Mouse (Mus musculus): ENCODE data around the gene Trp53i11. TPM values are rescaled to one million over a fixed set of nuclear protein-coding genes. Genes with fewer than 3 reads are reported as not detected.

The Trp53i11 gene
- polyA plus RNA-seq, 1 experiment from 2014 or later = 165 TPM

DNA sequence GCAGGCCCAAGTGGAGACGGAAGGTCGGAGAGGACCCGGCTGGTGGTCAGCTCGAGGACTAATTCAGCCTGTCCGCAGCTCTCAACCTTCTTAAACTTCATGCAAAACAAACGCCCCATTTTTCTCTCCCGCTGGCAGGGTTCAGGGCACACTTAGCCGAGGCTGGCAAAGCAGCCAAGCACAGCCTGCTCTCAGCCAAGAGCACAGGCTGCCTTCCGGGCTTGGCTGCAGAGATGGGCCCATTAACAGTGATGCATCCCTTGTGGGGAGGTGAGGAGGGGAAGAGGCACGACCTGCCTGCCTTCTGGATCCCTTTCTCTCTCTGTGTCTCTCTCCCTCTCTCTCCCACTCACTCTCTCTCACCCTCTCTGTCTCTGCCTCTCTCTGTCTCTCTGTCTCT, 28.4 kb downstream of the Trp53i11 start:
- Histone ChIP-seq H3K4me2 (ENCODE audit: low read length) (no peak overlapping the region), H3K36me3 (ENCODE audit: control insufficient read depth, insufficient read depth, low read length) (peaks cover 6% of the 10 kb centered on the region; the same call in 1 of the 2 replicates), H3K9ac (replicated peaks; ENCODE audit: low read length) (no peak overlapping the region), H3K9me3 (ENCODE audit: control insufficient read depth, low read length) (no peaks in the 10 kb centered on the region), H3K27me3 (ENCODE audit: control insufficient read depth, insufficient read depth, low read length) (no peaks in the 10 kb centered on the region), H3K4me3 (replicated peaks; ENCODE audit: low read depth, low read length) (no peak overlapping the region), H3K27ac (replicated peaks; ENCODE audit: low read depth, low read length) (no peak overlapping the region), H3K4me1 (ENCODE audit: control insufficient read depth, insufficient read depth, low read length) (peaks cover 10% of the 10 kb centered on the region; the same call in 1 of the 2 replicates)
- no peak for DNase-seq
- 70% methylated on average over 10 of the region's 10 CpGs for WGBS
- ATAC-seq (ENCODE audit: low FRiP score, low TSS enrichment) = no peak

DNA sequence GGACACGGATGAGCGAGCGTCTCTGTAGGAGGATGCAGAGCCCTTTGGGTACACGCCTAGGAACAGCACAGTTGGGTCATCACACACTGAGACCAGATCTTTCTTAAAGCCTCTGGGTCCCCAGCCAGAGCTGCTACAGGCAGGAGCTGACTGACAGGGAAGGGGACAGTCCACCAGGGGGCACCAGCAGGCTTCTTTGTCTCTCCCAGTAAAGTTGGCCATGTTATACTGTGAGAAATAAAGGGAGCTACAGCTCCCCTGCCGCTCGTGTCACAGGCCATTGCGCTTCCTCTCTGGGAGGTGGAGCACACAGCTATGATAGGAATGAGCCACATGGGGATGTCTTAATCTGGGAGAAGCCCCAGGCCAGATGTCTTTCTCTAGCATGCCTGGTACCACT, 29.7 kb downstream of the Trp53i11 start:
- H3K4me3 ChIP-seq (replicated peaks; ENCODE audit: low read depth, low read length) = no peak overlapping the region
- H3K27me3 ChIP-seq (ENCODE audit: control insufficient read depth, insufficient read depth, low read length) = no peaks in the 10 kb centered on the region
- 6% methylated on average over 7 of the region's 7 CpGs for WGBS
- H3K9ac ChIP-seq (replicated peaks; ENCODE audit: low read length) = no peak overlapping the region
- no peaks in the 10 kb centered on the region for H3K36me3 ChIP-seq (ENCODE audit: control insufficient read depth, insufficient read depth, low read length)
- DNase-seq (peak; percentile 95), ATAC-seq (ENCODE audit: low FRiP score, low TSS enrichment) (peak; percentile 70)
- no peak overlapping the region for H3K4me2 ChIP-seq (ENCODE audit: low read length)
- H3K9me3 ChIP-seq (ENCODE audit: control insufficient read depth, low read length) = no peaks in the 10 kb centered on the region
- peaks cover 10% of the 10 kb centered on the region; the same call in 1 of the 2 replicates for H3K4me1 ChIP-seq (ENCODE audit: control insufficient read depth, insufficient read depth, low read length)
- no peak overlapping the region for H3K27ac ChIP-seq (replicated peaks; ENCODE audit: low read depth, low read length)

DNA sequence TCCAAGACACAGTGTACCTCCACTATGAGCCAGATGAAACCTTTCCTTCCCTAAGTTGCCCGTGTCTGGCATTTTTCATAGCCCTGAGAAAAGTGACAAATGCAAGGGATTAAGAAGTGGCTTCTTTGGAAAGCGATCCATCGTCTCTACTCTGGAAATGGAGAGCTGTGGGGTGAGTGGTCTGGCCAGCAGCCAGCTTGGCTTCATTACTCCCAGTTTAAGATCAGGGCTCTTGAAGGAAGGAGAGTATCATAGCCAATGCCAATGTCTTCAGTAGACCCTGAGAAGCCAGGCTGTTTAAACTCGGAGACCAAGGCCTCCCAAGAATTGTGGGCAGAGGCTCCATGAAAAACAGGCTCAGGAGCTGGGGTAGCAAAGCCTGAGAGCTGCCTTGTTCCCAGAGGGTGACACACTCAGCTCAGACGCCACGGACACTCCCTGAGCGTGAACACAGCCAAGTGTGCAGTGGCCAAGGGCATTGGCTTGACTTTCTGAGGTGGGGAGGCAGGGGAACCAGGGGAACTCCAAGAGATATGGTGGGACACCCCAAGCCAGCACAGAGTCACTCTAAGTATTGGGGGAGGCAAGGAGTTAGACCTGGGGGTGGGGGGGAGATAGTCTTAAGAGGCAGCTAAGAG, 31.1 kb downstream of the Trp53i11 start:
- Histone ChIP-seq H3K36me3 (ENCODE audit: control insufficient read depth, insufficient read depth, low read length) (no peaks in the 10 kb centered on the region), H3K4me2 (ENCODE audit: low read length) (no peak overlapping the region), H3K4me1 (ENCODE audit: control insufficient read depth, insufficient read depth, low read length) (peaks cover 10% of the 10 kb centered on the region; the same call in 1 of the 2 replicates), H3K27me3 (ENCODE audit: control insufficient read depth, insufficient read depth, low read length) (no peaks in the 10 kb centered on the region), H3K9ac (replicated peaks; ENCODE audit: low read length) (no peak overlapping the region), H3K9me3 (ENCODE audit: control insufficient read depth, low read length) (no peaks in the 10 kb centered on the region), H3K27ac (replicated peaks; ENCODE audit: low read depth, low read length) (no peak overlapping the region), H3K4me3 (replicated peaks; ENCODE audit: low read depth, low read length) (no peak overlapping the region)
- 73% methylated on average over 7 of the region's 7 CpGs for WGBS
- ATAC-seq (ENCODE audit: low FRiP score, low TSS enrichment) = no peak
- DNase-seq = no peak

DNA sequence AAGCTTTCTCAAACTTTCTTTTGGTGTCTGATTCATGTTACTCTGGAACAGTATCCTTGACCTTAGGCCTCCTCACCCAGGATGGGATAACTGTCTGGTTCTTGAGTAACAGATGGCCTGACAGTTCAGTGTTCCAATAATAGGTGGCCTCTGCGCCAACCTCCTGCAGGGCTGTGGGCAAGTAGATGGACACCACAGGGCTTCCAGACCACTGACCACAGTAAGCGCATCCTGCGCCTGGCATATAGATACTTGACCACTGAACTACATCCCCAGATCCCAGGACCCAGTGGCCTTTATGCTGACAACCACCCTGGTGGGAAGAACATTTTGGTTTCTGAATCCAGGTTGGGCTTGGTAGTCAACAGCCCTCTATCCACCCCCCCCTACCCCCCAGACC, 32.2 kb downstream of the Trp53i11 start:
- H3K27ac ChIP-seq (replicated peaks; ENCODE audit: low read depth, low read length) = no peak overlapping the region
- H3K9me3 ChIP-seq (ENCODE audit: control insufficient read depth, low read length) = no peaks in the 10 kb centered on the region
- H3K36me3 ChIP-seq (ENCODE audit: control insufficient read depth, insufficient read depth, low read length) = no peaks in the 10 kb centered on the region
- H3K4me3 ChIP-seq (replicated peaks; ENCODE audit: low read depth, low read length) = no peak overlapping the region
- ATAC-seq (ENCODE audit: low FRiP score, low TSS enrichment) (no peak), DNase-seq (no peak)
- H3K27me3 ChIP-seq (ENCODE audit: control insufficient read depth, insufficient read depth, low read length) = no peaks in the 10 kb centered on the region
- H3K4me1 ChIP-seq (ENCODE audit: control insufficient read depth, insufficient read depth, low read length) = peaks cover 10% of the 10 kb centered on the region; the same call in 1 of the 2 replicates
- WGBS = 97% methylated on average over 3 of the region's 3 CpGs
- no peak overlapping the region for H3K4me2 ChIP-seq (ENCODE audit: low read length)
- no peak overlapping the region for H3K9ac ChIP-seq (replicated peaks; ENCODE audit: low read length)

DNA sequence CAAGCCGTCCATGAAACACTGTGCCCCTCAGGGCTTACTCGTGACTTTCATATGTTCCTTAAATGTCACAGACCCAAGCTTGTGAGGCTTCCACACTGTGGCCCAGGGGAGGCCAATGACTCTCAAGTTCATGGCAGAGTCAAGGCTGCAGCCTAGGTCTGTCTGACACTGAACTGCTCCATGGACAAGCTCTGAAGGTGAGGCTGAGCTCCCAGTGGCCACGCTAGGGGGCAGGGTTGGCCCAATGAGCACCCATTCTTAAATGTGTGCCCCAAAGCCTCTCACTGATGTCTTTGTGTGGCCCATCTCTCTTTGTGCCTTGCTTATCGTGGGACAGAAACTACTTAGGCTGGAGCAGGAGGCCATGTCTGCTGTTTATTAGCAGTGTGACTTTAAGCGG, 33.1 kb downstream of the Trp53i11 start:
- Histone ChIP-seq H3K9ac (replicated peaks; ENCODE audit: low read length) (no peak overlapping the region), H3K4me3 (replicated peaks; ENCODE audit: low read depth, low read length) (no peak overlapping the region), H3K27me3 (ENCODE audit: control insufficient read depth, insufficient read depth, low read length) (no peaks in the 10 kb centered on the region), H3K4me2 (ENCODE audit: low read length) (no peak overlapping the region), H3K36me3 (ENCODE audit: control insufficient read depth, insufficient read depth, low read length) (no peaks in the 10 kb centered on the region), H3K9me3 (ENCODE audit: control insufficient read depth, low read length) (no peaks in the 10 kb centered on the region), H3K4me1 (ENCODE audit: control insufficient read depth, insufficient read depth, low read length) (peaks cover 10% of the 10 kb centered on the region; the same call in 1 of the 2 replicates), H3K27ac (replicated peaks; ENCODE audit: low read depth, low read length) (no peak overlapping the region)
- DNase-seq (no peak), ATAC-seq (ENCODE audit: low FRiP score, low TSS enrichment) (no peak)
- WGBS = 53% methylated on average over 5 of the region's 5 CpGs

DNA sequence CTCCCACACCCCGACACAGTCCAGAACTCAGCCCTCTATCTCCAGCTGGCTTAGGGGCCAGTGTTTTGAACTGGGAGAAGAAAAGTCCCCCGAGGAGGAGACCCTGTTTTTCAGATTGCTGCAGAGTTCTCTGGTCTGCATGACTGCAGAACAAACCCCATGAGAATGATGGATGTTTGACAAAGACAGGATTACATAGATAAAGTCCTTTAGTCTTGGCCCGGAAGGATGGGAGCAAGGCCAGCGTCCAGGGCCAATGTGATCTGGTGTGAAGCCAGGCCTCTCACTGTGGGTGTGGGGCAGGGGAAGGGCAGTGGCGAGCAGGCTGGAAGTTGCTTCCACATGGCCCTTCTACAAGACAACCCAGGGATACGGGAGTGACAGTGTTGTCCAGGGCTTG, 36.1 kb downstream of the Trp53i11 start:
- Histone ChIP-seq H3K4me3 (replicated peaks; ENCODE audit: low read depth, low read length) (no peak overlapping the region), H3K27me3 (ENCODE audit: control insufficient read depth, insufficient read depth, low read length) (no peaks in the 10 kb centered on the region), H3K4me1 (ENCODE audit: control insufficient read depth, insufficient read depth, low read length) (peaks cover 10% of the 10 kb centered on the region), H3K36me3 (ENCODE audit: control insufficient read depth, insufficient read depth, low read length) (no peaks in the 10 kb centered on the region), H3K9me3 (ENCODE audit: control insufficient read depth, low read length) (no peaks in the 10 kb centered on the region), H3K9ac (replicated peaks; ENCODE audit: low read length) (no peak overlapping the region), H3K4me2 (ENCODE audit: low read length) (no peak overlapping the region), H3K27ac (replicated peaks; ENCODE audit: low read depth, low read length) (no peak overlapping the region)
- WGBS = 42% methylated on average over 6 of the region's 6 CpGs
- no peak for DNase-seq
- no peak for ATAC-seq (ENCODE audit: low FRiP score, low TSS enrichment)

DNA sequence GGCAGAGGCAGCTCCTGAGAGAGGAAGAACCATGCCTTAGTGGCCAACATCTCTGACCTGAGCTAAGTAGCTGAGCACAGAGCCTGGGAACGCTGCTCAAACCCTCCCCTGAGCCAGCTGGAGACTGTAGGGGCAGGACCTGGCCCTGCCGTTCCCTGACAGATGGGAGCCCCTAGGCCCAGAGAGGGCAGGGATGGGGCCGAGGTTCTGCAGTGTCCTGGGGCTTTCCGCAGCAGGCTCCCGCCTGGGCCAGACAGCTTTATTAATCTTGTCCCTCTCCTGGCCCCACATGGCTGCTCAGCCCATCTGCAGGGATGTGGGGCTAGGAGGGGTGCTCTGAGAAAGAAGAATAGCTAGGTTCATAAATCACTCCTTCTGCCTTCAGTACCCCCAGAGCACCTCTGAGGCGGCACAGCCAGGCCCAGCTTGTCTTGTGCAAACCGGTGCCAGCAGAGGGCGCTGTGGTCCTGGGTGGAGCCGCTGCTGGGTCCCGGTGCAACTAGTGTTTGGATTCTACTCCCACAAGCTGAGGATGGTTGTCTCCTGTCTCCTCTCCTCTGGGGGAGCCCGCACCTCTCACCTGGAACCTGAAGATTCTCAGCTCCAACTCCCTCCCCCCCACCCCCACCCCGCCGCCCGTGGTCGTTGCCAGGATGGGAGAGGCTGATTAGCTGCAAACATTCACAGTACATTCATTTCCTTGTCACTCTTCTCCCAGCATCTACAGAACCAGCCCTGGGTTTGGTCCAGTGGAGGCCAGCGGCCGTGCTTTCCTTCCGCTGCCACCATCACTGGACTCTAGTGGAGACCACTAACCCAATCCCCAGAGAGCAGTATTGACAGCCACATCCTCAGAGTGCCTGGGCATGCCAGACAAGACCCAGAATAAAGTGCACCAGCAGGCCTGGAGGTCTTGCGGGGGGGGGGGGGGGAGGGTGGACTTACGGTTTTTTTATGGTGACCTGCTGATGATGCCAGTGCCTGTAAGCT, 39.6 kb downstream of the Trp53i11 start:
- peak overlapping the region; percentile 30 for H3K4me2 ChIP-seq (ENCODE audit: low read length)
- 4% methylated on average over 20 of the region's 20 CpGs for WGBS
- no peak overlapping the region for H3K4me3 ChIP-seq (replicated peaks; ENCODE audit: low read depth, low read length)
- no peak overlapping the region; the same call in 1 of the 2 replicates for H3K9ac ChIP-seq (replicated peaks; ENCODE audit: low read length)
- H3K36me3 ChIP-seq (ENCODE audit: control insufficient read depth, insufficient read depth, low read length) = no peaks in the 10 kb centered on the region
- H3K27me3 ChIP-seq (ENCODE audit: control insufficient read depth, insufficient read depth, low read length) = no peaks in the 10 kb centered on the region
- DNase-seq (peak; percentile 94), ATAC-seq (ENCODE audit: low FRiP score, low TSS enrichment) (peak; percentile 7)
- H3K9me3 ChIP-seq (ENCODE audit: control insufficient read depth, low read length) = no peaks in the 10 kb centered on the region
- H3K27ac ChIP-seq (replicated peaks; ENCODE audit: low read depth, low read length) = peak overlapping the region; percentile 78
- peaks cover 18% of the 10 kb centered on the region for H3K4me1 ChIP-seq (ENCODE audit: control insufficient read depth, insufficient read depth, low read length)

DNA sequence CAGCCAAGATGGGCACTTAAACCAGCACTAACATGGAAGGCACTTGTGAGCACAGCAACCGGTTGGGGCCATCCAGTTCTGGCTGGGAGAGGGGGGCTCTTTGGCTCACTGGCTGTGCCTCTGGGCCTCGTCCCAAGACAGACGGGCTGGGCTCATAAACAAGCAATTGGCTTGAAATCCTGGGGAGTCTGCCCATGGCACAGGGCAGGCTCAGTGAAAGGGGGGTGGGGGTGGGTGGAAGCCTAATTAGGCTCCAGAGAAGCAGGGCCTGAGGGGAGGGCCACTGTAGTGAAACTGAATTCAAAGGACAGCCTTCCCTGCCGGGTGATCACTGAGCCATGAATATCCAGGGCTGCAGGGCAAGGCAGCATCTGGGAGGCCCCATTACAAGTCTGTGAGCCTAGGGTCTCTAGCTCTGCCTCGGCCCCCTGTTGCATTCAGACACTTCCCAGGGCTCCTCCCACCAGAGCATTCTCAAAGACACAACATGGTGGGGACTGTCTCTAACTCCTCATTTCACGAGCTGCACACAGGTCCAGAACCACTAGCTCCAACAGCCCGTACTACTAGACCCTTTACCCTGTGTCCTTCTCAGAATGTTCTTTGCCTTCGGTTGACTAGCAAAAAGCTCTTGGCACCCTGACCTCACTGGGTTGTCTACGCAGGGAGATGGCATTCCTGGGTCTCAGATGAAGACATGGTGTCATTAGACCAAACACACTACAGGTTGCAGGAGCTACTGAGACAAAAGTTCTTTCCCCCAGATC, 40.5 kb downstream of the Trp53i11 start:
- peak; percentile 71 for ATAC-seq (ENCODE audit: low FRiP score, low TSS enrichment)

More for the DNA sequence above, 40.5 kb downstream of the Trp53i11 start:
- H3K27ac ChIP-seq (replicated peaks; ENCODE audit: low read depth, low read length) = peak overlapping the region; percentile 78
- H3K36me3 ChIP-seq (ENCODE audit: control insufficient read depth, insufficient read depth, low read length) = no peaks in the 10 kb centered on the region
- peak; percentile 80 for DNase-seq
- no peak overlapping the region for H3K4me3 ChIP-seq (replicated peaks; ENCODE audit: low read depth, low read length)
- no peaks in the 10 kb centered on the region for H3K9me3 ChIP-seq (ENCODE audit: control insufficient read depth, low read length)
- WGBS = 4% methylated on average over 9 of the region's 9 CpGs
- H3K4me2 ChIP-seq (ENCODE audit: low read length) = peak overlapping the region; percentile 30
- H3K27me3 ChIP-seq (ENCODE audit: control insufficient read depth, insufficient read depth, low read length) = no peaks in the 10 kb centered on the region
- H3K4me1 ChIP-seq (ENCODE audit: control insufficient read depth, insufficient read depth, low read length) = peaks cover 23% of the 10 kb centered on the region
- no peak overlapping the region; the same call in 1 of the 2 replicates for H3K9ac ChIP-seq (replicated peaks; ENCODE audit: low read length)

All from midbrain, embryonic 14.5 days (tissue).